Comparison of ENCODE assay signal across 13 mouse cellular contexts in genomic region chr12:101831221-101831620, GRCm38 (mm10). TPM values are rescaled to one million over a fixed set of nuclear protein-coding genes. Genes with fewer than 3 reads are reported as not detected.
DNase-seq lines count a peak whose midpoint lies in the region; ATAC-seq and TF ChIP-seq lines count a peak whose summit lies in the region.
"Had no signal": no experiment of that assay in that cellular context is flagged by ENCODE, and none has a peak within 500 bp of the region (broad histone marks: within the 10 kb centered on the region; RNA-seq: fewer than 3 reads in every experiment).

No protein-coding gene starts in this region.

- ATAC-seq in heart, embryonic 12.5 days (ENCODE audit: insufficient number of reproducible peaks, low FRiP score): no peak
- ATAC-seq in kidney, embryonic 16.5 days (ENCODE audit: low FRiP score, low TSS enrichment): peak; percentile 25; the same call in 1 of the 2 replicates
- no peak for ATAC-seq in stomach, embryonic 15.5 days (ENCODE audit: insufficient read depth, low FRiP score, low read depth)
- ATAC-seq in hindbrain, postnatal 0 days: no peak
- ATAC-seq: CD4-positive, CD25-positive, alpha-beta regulatory T cell, adult 4 months had no signal

- 67% methylated on average over 4 of the region's 4 CpGs for WGBS in heart, embryonic 12.5 days
- WGBS in kidney, embryonic 16.5 days: 43% methylated on average over 4 of the region's 4 CpGs
- WGBS in stomach, embryonic 15.5 days: 52% methylated on average over 4 of the region's 4 CpGs
- 68% methylated on average over 4 of the region's 4 CpGs for WGBS in hindbrain, postnatal 0 days

- H3K9me3 ChIP-seq in heart, embryonic 12.5 days (replicated peaks): no peaks in the 10 kb centered on the region
- H3K9me3 ChIP-seq in kidney, embryonic 16.5 days (ENCODE audit: low read length): no peaks in the 10 kb centered on the region
- no peaks in the 10 kb centered on the region for H3K9me3 ChIP-seq in stomach, embryonic 15.5 days
- H3K9me3 ChIP-seq in hindbrain, postnatal 0 days (ENCODE audit: low read length): no peaks in the 10 kb centered on the region
- H3K9me3 ChIP-seq: midbrain, embryonic 10.5 days had no signal

- no peak overlapping the region for H3K4me2 ChIP-seq in heart, embryonic 12.5 days
- no peak overlapping the region for H3K4me2 ChIP-seq in kidney, embryonic 16.5 days (replicated peaks; ENCODE audit: low read depth, low read length)
- H3K4me2 ChIP-seq in stomach, embryonic 15.5 days: no peak overlapping the region; the same call in 1 of the 2 replicates
- H3K4me2 ChIP-seq in hindbrain, postnatal 0 days (ENCODE audit: low read depth, low read length): no peak overlapping the region

- peaks cover 24% of the 10 kb centered on the region for H3K36me3 ChIP-seq in heart, embryonic 12.5 days
- H3K36me3 ChIP-seq in kidney, embryonic 16.5 days (ENCODE audit: insufficient read depth, low read length): peaks cover 17% of the 10 kb centered on the region; the same call in 1 of the 2 replicates
- 0 out of 2 replicates have a peak, but pooled peaks cover 8% of the 10 kb centered on the region for H3K36me3 ChIP-seq in stomach, embryonic 15.5 days
- peaks cover 4% of the 10 kb centered on the region; the same call in 1 of the 2 replicates for H3K36me3 ChIP-seq in hindbrain, postnatal 0 days (ENCODE audit: insufficient read depth, low read length)

- intact Hi-C loops in heart, postnatal 36 days (cut with DNase I): no loop called here

- H3K27me3 ChIP-seq in heart, embryonic 12.5 days (replicated peaks): no peaks in the 10 kb centered on the region
- no peaks in the 10 kb centered on the region for H3K27me3 ChIP-seq in kidney, embryonic 16.5 days (ENCODE audit: insufficient read depth, low read length)
- no peaks in the 10 kb centered on the region for H3K27me3 ChIP-seq in stomach, embryonic 15.5 days (replicated peaks)
- H3K27me3 ChIP-seq in hindbrain, postnatal 0 days (ENCODE audit: insufficient read depth, low read length): no peaks in the 10 kb centered on the region

- H3K27ac ChIP-seq in heart, embryonic 12.5 days (ENCODE audit: poor library complexity, severe bottlenecking): peak overlapping the region; percentile 3; the same call in 1 of the 2 replicates
- peak overlapping the region; percentile 39 for H3K27ac ChIP-seq in kidney, embryonic 16.5 days (ENCODE audit: low read length)
- peak overlapping the region; percentile 35; the same call in 1 of the 2 replicates for H3K27ac ChIP-seq in stomach, embryonic 15.5 days
- H3K27ac ChIP-seq in hindbrain, postnatal 0 days: no peak overlapping the region
- H3K27ac ChIP-seq: midbrain, embryonic 10.5 days had no signal

- DNase-seq in heart, postnatal 36 days: no peak
- DNase-seq in kidney, adult 8-10 months: no peak
- peak; percentile 19 for DNase-seq in ovary, adult 18-20 months (ENCODE audit: low spot score)
- DNase-seq in ovary, postnatal 10 days (ENCODE audit: low spot score): no peak
- no peak for DNase-seq in hindbrain, postnatal 0 days (ENCODE audit: low spot score)
- DNase-seq: adrenal gland, adult 2 months had no signal

- no peak overlapping the region for H3K9ac ChIP-seq in heart, embryonic 12.5 days
- no peak overlapping the region for H3K9ac ChIP-seq in kidney, embryonic 16.5 days (replicated peaks; ENCODE audit: low read length)
- H3K9ac ChIP-seq in stomach, embryonic 15.5 days: no peak overlapping the region
- H3K9ac ChIP-seq in hindbrain, postnatal 0 days (replicated peaks; ENCODE audit: low read length): no peak overlapping the region

- H3K4me1 ChIP-seq in heart, embryonic 12.5 days (replicated peaks): peaks cover 18% of the 10 kb centered on the region; the same call in 1 of the 2 replicates
- H3K4me1 ChIP-seq in kidney, embryonic 16.5 days (ENCODE audit: insufficient read depth, low read length): peaks cover 11% of the 10 kb centered on the region
- peaks cover 3% of the 10 kb centered on the region for H3K4me1 ChIP-seq in stomach, embryonic 15.5 days
- H3K4me1 ChIP-seq in hindbrain, postnatal 0 days (ENCODE audit: insufficient read depth, low read length): no peaks in the 10 kb centered on the region

- TF ChIP-seq CTCF in hindbrain, postnatal 0 days (IDR thresholded peaks at IDR 0.05; ENCODE audit: low read depth): no peak

- no peak overlapping the region for H3K4me3 ChIP-seq in heart, embryonic 12.5 days
- H3K4me3 ChIP-seq in kidney, embryonic 16.5 days (ENCODE audit: low read length): no peak overlapping the region
- no peak overlapping the region for H3K4me3 ChIP-seq in stomach, embryonic 15.5 days (replicated peaks)
- no peak overlapping the region for H3K4me3 ChIP-seq in hindbrain, postnatal 0 days (ENCODE audit: low read length)
- H3K4me3 ChIP-seq: midbrain, embryonic 10.5 days had no signal

RNA-seq across cellular contexts. Expression of gene Fbln5, which starts 12.4 kb away (rescaled TPM):
- 98.0 and 100 TPM in 2 replicates for polyA plus RNA-seq in heart, embryonic 12.5 days (2016; fragmentation: Nextera tagmentation; extraction: Ambion mirVana)
- 10 to 100 TPM; 27.7 to 29.8 TPM for total RNA-seq in heart, postnatal 36 days (2021)
- 135 and 143 TPM in 2 replicates for polyA plus RNA-seq in kidney, embryonic 16.5 days (2015; fragmentation: Nextera tagmentation; extraction: Ambion mirVana)
- polyA plus RNA-seq in stomach, embryonic 15.5 days (2015; fragmentation: Nextera tagmentation; extraction: Ambion mirVana): 51.7 and 61.1 TPM in 2 replicates
- 7.8 and 16.8 TPM in 2 replicates for total RNA-seq in hindbrain, postnatal 0 days (2014; rRNA removed)
- polyA plus RNA-seq in hindbrain, postnatal 0 days (2015; fragmentation: Nextera tagmentation; extraction: Ambion mirVana): 21.8 and 23.5 TPM in 2 replicates
- total RNA-seq: common myeloid progenitor, adult 5-6 weeks; neutrophil, adult 5-6 weeks had no signal
- polyA plus RNA-seq: CD4-positive, CD25-positive, alpha-beta regulatory T cell, adult 4 months had no signal
